Mouse (Mus musculus): ENCODE results near the gene Snapc5. TPM values are rescaled to one million over a fixed set of nuclear protein-coding genes. Genes with fewer than 3 reads are reported as not detected.
"Not testable (repeated sequence)": the region's sequence is repeated elsewhere in the genome, so short reads cannot be mapped to it uniquely, and the experiment has no call there.

Snapc5 gene
- polyA plus RNA-seq, 1 experiment = 17.8 TPM

DNA sequence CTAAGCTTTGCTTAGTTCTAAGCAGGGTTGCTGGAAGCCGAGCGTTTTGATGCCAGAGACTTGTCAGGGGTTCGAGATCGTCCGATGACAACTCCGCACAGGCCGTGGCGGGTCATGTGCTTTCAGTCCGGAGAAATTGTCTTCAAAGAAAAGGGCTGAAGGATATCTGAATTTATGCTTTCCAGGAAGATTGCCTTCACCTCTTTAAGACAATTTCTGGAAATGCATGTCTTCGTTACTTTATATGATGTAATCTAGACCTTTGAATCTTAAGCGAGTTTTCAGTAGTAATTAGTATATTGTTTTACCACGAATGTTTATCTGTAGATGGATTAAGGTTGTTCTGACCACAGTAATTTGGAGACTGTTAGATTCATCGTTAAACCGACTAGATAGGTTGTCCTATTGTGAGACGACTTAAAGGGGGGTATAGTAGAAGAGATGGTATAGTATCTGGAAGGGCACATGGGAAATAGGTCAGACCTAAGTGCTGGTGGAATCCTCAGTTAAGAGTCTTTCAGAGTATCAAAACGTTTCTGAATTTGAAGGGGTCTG, 5.3 kb upstream of the Snapc5 start:
- peak overlapping the region; percentile 51 for H3K27ac ChIP-seq (ENCODE audit: insufficient read depth, low read length)
- H3K4me3 ChIP-seq (ENCODE audit: insufficient read depth, low read length) = peak overlapping the region; percentile 93
- TF ChIP-seq CTCF (IDR thresholded peaks at IDR 0.05; ENCODE audit: borderline replicate concordance, insufficient read depth, low read length) (no peak), POLR2A (IDR thresholded peaks at IDR 0.05; ENCODE audit: low read depth, low read length) (no peak)
- peaks cover 2% of the 10 kb centered on the region; the same call in 1 of the 2 replicates for H3K4me1 ChIP-seq (ENCODE audit: control insufficient read depth, insufficient read depth, low read length)

- Histone ChIP-seq H3K27ac (ENCODE audit: insufficient read depth, low read length) (no peak overlapping the region), H3K4me1 (ENCODE audit: control insufficient read depth, insufficient read depth, low read length) (peaks cover 2% of the 10 kb centered on the region; the same call in 1 of the 2 replicates), H3K4me3 (ENCODE audit: insufficient read depth, low read length) (peak overlapping the region; percentile 93)
- no peak for TF ChIP-seq CTCF (IDR thresholded peaks at IDR 0.05; ENCODE audit: borderline replicate concordance, insufficient read depth, low read length)
- TF ChIP-seq POLR2A (IDR thresholded peaks at IDR 0.05; ENCODE audit: low read depth, low read length) = no peak
Measured at GRCm38 (mm10) chr9:64174341-64174740, 4.7 kb upstream of the Snapc5 start.

DNA sequence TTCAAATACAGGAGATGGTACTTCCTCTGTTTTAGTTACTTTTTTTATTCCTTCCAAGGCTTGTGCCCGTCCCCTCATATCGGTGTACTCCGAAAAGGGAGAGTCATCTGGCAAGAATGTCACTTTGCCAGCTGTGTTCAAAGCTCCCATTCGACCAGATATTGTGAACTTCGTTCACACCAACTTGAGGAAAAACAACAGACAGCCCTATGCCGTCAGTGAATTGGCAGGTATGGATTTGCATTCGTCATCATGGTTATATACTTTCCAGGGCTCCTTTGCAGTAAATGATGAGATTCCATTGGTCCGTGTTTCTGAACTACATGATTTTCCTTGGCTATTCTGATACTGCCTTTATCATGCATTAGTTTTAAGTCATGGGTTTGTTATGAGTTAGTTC, 4.3 kb upstream of the Snapc5 start:
- H3K4me3 ChIP-seq (ENCODE audit: insufficient read depth, low read length) = peak overlapping the region; percentile 93
- no peak overlapping the region for H3K27ac ChIP-seq (ENCODE audit: insufficient read depth, low read length)
- TF ChIP-seq POLR2A (IDR thresholded peaks at IDR 0.05; ENCODE audit: low read depth, low read length) = no peak
- no peak for TF ChIP-seq CTCF (IDR thresholded peaks at IDR 0.05; ENCODE audit: borderline replicate concordance, insufficient read depth, low read length)
- peaks cover 2% of the 10 kb centered on the region for H3K4me1 ChIP-seq (ENCODE audit: control insufficient read depth, insufficient read depth, low read length)

GRCm38 (mm10) chr9:64175378-64175777, 3.7 kb upstream of the Snapc5 start:
- TF ChIP-seq POLR2A (IDR thresholded peaks at IDR 0.05; ENCODE audit: low read depth, low read length) = no peak; the same call in 1 of the 2 replicates
- TF ChIP-seq CTCF (IDR thresholded peaks at IDR 0.05; ENCODE audit: borderline replicate concordance, insufficient read depth, low read length) = no peak
- Histone ChIP-seq H3K4me3 (ENCODE audit: insufficient read depth, low read length) (peak overlapping the region; percentile 93), H3K27ac (ENCODE audit: insufficient read depth, low read length) (peak overlapping the region; percentile 1; the same call in 1 of the 2 replicates), H3K4me1 (ENCODE audit: control insufficient read depth, insufficient read depth, low read length) (peaks cover 4% of the 10 kb centered on the region)

GRCm38 (mm10) chr9:64178610-64178973, 482 bp upstream of the Snapc5 start:
- Histone ChIP-seq H3K4me3 (ENCODE audit: insufficient read depth, low read length) (no peak overlapping the region), H3K27ac (ENCODE audit: insufficient read depth, low read length) (peak overlapping the region; percentile 51; the same call in 1 of the 2 replicates), H3K4me1 (ENCODE audit: control insufficient read depth, insufficient read depth, low read length) (peaks cover 4% of the 10 kb centered on the region)
- no peak for TF ChIP-seq POLR2A (IDR thresholded peaks at IDR 0.05; ENCODE audit: low read depth, low read length)
- TF ChIP-seq CTCF (IDR thresholded peaks at IDR 0.05; ENCODE audit: borderline replicate concordance, insufficient read depth, low read length) = no peak

- not testable (repeated sequence) for H3K27ac ChIP-seq (ENCODE audit: insufficient read depth, low read length); H3K4me1 ChIP-seq (ENCODE audit: control insufficient read depth, insufficient read depth, low read length); H3K4me3 ChIP-seq (ENCODE audit: insufficient read depth, low read length)
Measured at GRCm38 (mm10) chr9:64183295-64183694, 4.2 kb downstream of the Snapc5 start.

GRCm38 (mm10) chr9:64184166-64184840, 5.2 kb downstream of the Snapc5 start:
- H3K4me1 ChIP-seq (ENCODE audit: control insufficient read depth, insufficient read depth, low read length) = peaks cover 4% of the 10 kb centered on the region
- H3K4me3 ChIP-seq (ENCODE audit: insufficient read depth, low read length) = no peak overlapping the region
- TF ChIP-seq CTCF (IDR thresholded peaks at IDR 0.05; ENCODE audit: borderline replicate concordance, insufficient read depth, low read length) (no peak), POLR2A (IDR thresholded peaks at IDR 0.05; ENCODE audit: low read depth, low read length) (no peak)
- peak overlapping the region; percentile 8 for H3K27ac ChIP-seq (ENCODE audit: insufficient read depth, low read length)

- Histone ChIP-seq H3K27ac (ENCODE audit: insufficient read depth, low read length) (no peak overlapping the region), H3K4me3 (ENCODE audit: insufficient read depth, low read length) (no peak overlapping the region), H3K4me1 (ENCODE audit: control insufficient read depth, insufficient read depth, low read length) (no peaks in the 10 kb centered on the region)
- TF ChIP-seq CTCF (IDR thresholded peaks at IDR 0.05; ENCODE audit: borderline replicate concordance, insufficient read depth, low read length) (no peak), POLR2A (IDR thresholded peaks at IDR 0.05; ENCODE audit: low read depth, low read length) (no peak)
Measured at GRCm38 (mm10) chr9:64193879-64194278, 14.8 kb downstream of the Snapc5 start.

GRCm38 (mm10) chr9:64195554-64195953, 16.5 kb downstream of the Snapc5 start:
- no peak overlapping the region for H3K27ac ChIP-seq (ENCODE audit: insufficient read depth, low read length)
- H3K4me3 ChIP-seq (ENCODE audit: insufficient read depth, low read length) = no peak overlapping the region
- no peak for TF ChIP-seq CTCF (IDR thresholded peaks at IDR 0.05; ENCODE audit: borderline replicate concordance, insufficient read depth, low read length)
- TF ChIP-seq POLR2A (IDR thresholded peaks at IDR 0.05; ENCODE audit: low read depth, low read length) = no peak
- H3K4me1 ChIP-seq (ENCODE audit: control insufficient read depth, insufficient read depth, low read length) = no peaks in the 10 kb centered on the region

DNA sequence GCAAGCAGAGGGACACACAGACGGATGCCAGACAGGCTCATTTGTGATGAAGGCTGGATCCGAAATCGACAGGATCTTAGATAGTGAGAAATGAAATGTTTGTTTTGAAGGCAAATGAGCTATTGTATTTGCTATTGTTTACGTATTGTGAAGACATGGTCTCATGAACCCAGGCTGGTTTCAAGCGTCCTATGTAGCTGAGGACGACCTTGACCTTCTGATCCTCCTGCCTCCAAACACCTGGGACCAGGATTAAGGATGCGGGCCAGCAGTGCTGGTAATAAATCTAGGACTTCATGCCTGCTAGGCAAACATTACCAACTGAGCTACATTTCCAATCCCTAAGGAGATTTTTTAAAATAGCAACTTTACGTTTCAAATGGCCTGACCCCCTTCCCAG, 18.4 kb downstream of the Snapc5 start:
- H3K27ac ChIP-seq (ENCODE audit: insufficient read depth, low read length) = no peak overlapping the region
- TF ChIP-seq POLR2A (IDR thresholded peaks at IDR 0.05; ENCODE audit: low read depth, low read length) (no peak), CTCF (IDR thresholded peaks at IDR 0.05; ENCODE audit: borderline replicate concordance, insufficient read depth, low read length) (no peak)

More for the DNA sequence above, 18.4 kb downstream of the Snapc5 start:
- Histone ChIP-seq H3K4me1 (ENCODE audit: control insufficient read depth, insufficient read depth, low read length) (no peaks in the 10 kb centered on the region), H3K4me3 (ENCODE audit: insufficient read depth, low read length) (no peak overlapping the region)

Data from embryonic fibroblast, embryonic 13.5 days (primary cell).